ENCODE assay signal across 22 mouse cellular contexts in the genomic region with DNA sequence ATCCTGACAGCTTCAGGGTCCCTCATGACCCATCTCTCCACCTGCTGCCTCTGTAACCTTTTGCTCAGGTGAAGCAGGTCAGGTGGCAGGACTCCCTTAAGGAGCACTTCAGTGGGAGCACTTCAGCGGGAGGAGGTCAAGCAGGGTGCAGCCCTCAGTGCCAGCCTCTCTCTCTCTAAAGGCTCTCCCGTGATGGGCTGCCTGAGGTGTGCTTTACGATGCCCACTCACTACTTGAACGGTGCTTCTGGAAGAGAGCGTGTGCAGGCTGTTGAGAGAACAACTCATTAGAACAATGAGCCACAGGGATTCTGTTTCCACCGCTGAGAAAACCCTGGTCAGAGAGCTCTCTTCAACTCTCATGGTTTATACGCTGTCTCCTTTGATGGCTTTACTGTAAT.
DNase-seq lines count a peak whose midpoint lies in the region; ATAC-seq and TF ChIP-seq lines count a peak whose summit lies in the region.
"Had no signal": no experiment of that assay in that cellular context is flagged by ENCODE, and none has a peak within 500 bp of the region (broad histone marks: within the 10 kb centered on the region; RNA-seq: fewer than 3 reads in every experiment).

No protein-coding gene starts in this region.

- H3K36me3 ChIP-seq in heart, embryonic 12.5 days = no peaks in the 10 kb centered on the region
- peaks cover 5% of the 10 kb centered on the region for H3K36me3 ChIP-seq in hindbrain, embryonic 14.5 days (replicated peaks; ENCODE audit: control insufficient read depth, insufficient read depth)
- no peaks in the 10 kb centered on the region; the same call in 1 of the 2 replicates for H3K36me3 ChIP-seq in hindbrain, postnatal 0 days (ENCODE audit: insufficient read depth, low read length)
- no peaks in the 10 kb centered on the region; the same call in 1 of the 2 replicates for H3K36me3 ChIP-seq in midbrain, embryonic 14.5 days (ENCODE audit: control insufficient read depth, insufficient read depth, low read length)
- no peaks in the 10 kb centered on the region for H3K36me3 ChIP-seq in midbrain, embryonic 16.5 days (ENCODE audit: control insufficient read depth, insufficient read depth, low read length)
- H3K36me3 ChIP-seq: embryonic facial prominence, embryonic 12.5 days; forebrain, embryonic 15.5 days; heart, embryonic 13.5 days; intestine, embryonic 15.5 days had no signal

- no peak overlapping the region for H3K9ac ChIP-seq in heart, embryonic 12.5 days
- no peak overlapping the region for H3K9ac ChIP-seq in hindbrain, embryonic 14.5 days
- H3K9ac ChIP-seq in hindbrain, postnatal 0 days (replicated peaks; ENCODE audit: low read length) = no peak overlapping the region
- H3K9ac ChIP-seq in midbrain, embryonic 14.5 days (replicated peaks; ENCODE audit: low read length) = no peak overlapping the region
- H3K9ac ChIP-seq in midbrain, embryonic 16.5 days (ENCODE audit: low read depth, low read length) = no peak overlapping the region
- H3K9ac ChIP-seq: embryonic facial prominence, embryonic 12.5 days; forebrain, embryonic 15.5 days; heart, embryonic 13.5 days; intestine, embryonic 15.5 days had no signal

- H3K4me3 ChIP-seq in heart, embryonic 12.5 days = no peak overlapping the region
- no peak overlapping the region for H3K4me3 ChIP-seq in hindbrain, embryonic 14.5 days (replicated peaks; ENCODE audit: low read length)
- H3K4me3 ChIP-seq in hindbrain, postnatal 0 days (ENCODE audit: low read length) = no peak overlapping the region
- no peak overlapping the region for H3K4me3 ChIP-seq in midbrain, embryonic 14.5 days (replicated peaks; ENCODE audit: low read depth, low read length)
- H3K4me3 ChIP-seq in midbrain, embryonic 16.5 days (ENCODE audit: low read depth, low read length) = no peak overlapping the region
- H3K4me3 ChIP-seq: embryonic facial prominence, embryonic 12.5 days; forebrain, embryonic 15.5 days; heart, embryonic 13.5 days; intestine, embryonic 15.5 days had no signal

- whole genome bisulfite sequencing in heart, embryonic 12.5 days = 69% methylated on average over 7 of the region's 7 CpGs
- 46% methylated on average over 7 of the region's 7 CpGs for WGBS in hindbrain, embryonic 14.5 days
- 53% methylated on average over 7 of the region's 7 CpGs for WGBS in hindbrain, postnatal 0 days
- WGBS in midbrain, embryonic 14.5 days = 50% methylated on average over 7 of the region's 7 CpGs
- 37% methylated on average over 7 of the region's 7 CpGs for WGBS in midbrain, embryonic 16.5 days

- no peak for ATAC-seq in heart, embryonic 12.5 days (ENCODE audit: insufficient number of reproducible peaks, low FRiP score)
- ATAC-seq in hindbrain, embryonic 14.5 days (ENCODE audit: low FRiP score) = no peak
- no peak for ATAC-seq in hindbrain, postnatal 0 days
- ATAC-seq in midbrain, embryonic 14.5 days (ENCODE audit: low FRiP score, low TSS enrichment) = no peak
- ATAC-seq in midbrain, embryonic 16.5 days = no peak
- ATAC-seq: activated CD4-positive, CD25-positive, alpha-beta regulatory T cell, adult 4 months; forebrain, embryonic 15.5 days; intestine, embryonic 15.5 days; Patski had no signal

- H3K27me3 ChIP-seq in heart, embryonic 12.5 days (replicated peaks) = no peaks in the 10 kb centered on the region
- no peaks in the 10 kb centered on the region for H3K27me3 ChIP-seq in hindbrain, embryonic 14.5 days (ENCODE audit: control insufficient read depth, insufficient read depth, low read length)
- H3K27me3 ChIP-seq in hindbrain, postnatal 0 days (ENCODE audit: insufficient read depth, low read length) = no peaks in the 10 kb centered on the region
- H3K27me3 ChIP-seq in midbrain, embryonic 14.5 days (ENCODE audit: control insufficient read depth, insufficient read depth, low read length) = no peaks in the 10 kb centered on the region
- no peaks in the 10 kb centered on the region for H3K27me3 ChIP-seq in midbrain, embryonic 16.5 days (ENCODE audit: control insufficient read depth, insufficient read depth, low read depth, low read length)
- H3K27me3 ChIP-seq: CH12.LX; forebrain, embryonic 15.5 days; heart, embryonic 13.5 days; intestine, embryonic 15.5 days had no signal

- H3K4me2 ChIP-seq in heart, embryonic 12.5 days = no peak overlapping the region
- no peak overlapping the region for H3K4me2 ChIP-seq in hindbrain, embryonic 14.5 days (replicated peaks)
- H3K4me2 ChIP-seq in hindbrain, postnatal 0 days (ENCODE audit: low read depth, low read length) = no peak overlapping the region
- no peak overlapping the region for H3K4me2 ChIP-seq in midbrain, embryonic 14.5 days (ENCODE audit: low read length)
- H3K4me2 ChIP-seq in midbrain, embryonic 16.5 days (ENCODE audit: low read length) = no peak overlapping the region
- H3K4me2 ChIP-seq: embryonic facial prominence, embryonic 12.5 days; forebrain, embryonic 15.5 days; heart, embryonic 13.5 days; intestine, embryonic 15.5 days had no signal

- H3K27ac ChIP-seq in heart, embryonic 12.5 days (ENCODE audit: poor library complexity, severe bottlenecking) = no peak overlapping the region
- peak overlapping the region; percentile 41; the same call in 1 of the 2 replicates for H3K27ac ChIP-seq in hindbrain, embryonic 14.5 days
- no peak overlapping the region for H3K27ac ChIP-seq in hindbrain, postnatal 0 days
- peak overlapping the region; percentile 66 for H3K27ac ChIP-seq in midbrain, embryonic 14.5 days (replicated peaks; ENCODE audit: low read depth, low read length)
- H3K27ac ChIP-seq in midbrain, embryonic 16.5 days (ENCODE audit: low read length) = 0 out of 2 replicates have a peak overlapping the region, but pooled peaks have one; percentile 43
- H3K27ac ChIP-seq: embryonic facial prominence, embryonic 12.5 days; forebrain, embryonic 15.5 days; heart, embryonic 13.5 days; intestine, embryonic 15.5 days had no signal

- no peaks in the 10 kb centered on the region for H3K9me3 ChIP-seq in heart, embryonic 12.5 days (replicated peaks)
- H3K9me3 ChIP-seq in hindbrain, embryonic 14.5 days (ENCODE audit: control insufficient read depth, low read length) = no peaks in the 10 kb centered on the region
- no peaks in the 10 kb centered on the region for H3K9me3 ChIP-seq in hindbrain, postnatal 0 days (ENCODE audit: low read length)
- H3K9me3 ChIP-seq in midbrain, embryonic 14.5 days (ENCODE audit: control insufficient read depth, low read length) = no peaks in the 10 kb centered on the region
- H3K9me3 ChIP-seq in midbrain, embryonic 16.5 days (replicated peaks; ENCODE audit: control insufficient read depth, low read length, poor library complexity, severe bottlenecking) = no peaks in the 10 kb centered on the region
- H3K9me3 ChIP-seq: embryonic facial prominence, embryonic 12.5 days; forebrain, embryonic 15.5 days; heart, embryonic 13.5 days; intestine, embryonic 15.5 days had no signal

- no peak for TF ChIP-seq CTCF in hindbrain, postnatal 0 days (IDR thresholded peaks at IDR 0.05; ENCODE audit: low read depth)

- no peaks in the 10 kb centered on the region for H3K4me1 ChIP-seq in heart, embryonic 12.5 days (replicated peaks)
- peaks cover 24% of the 10 kb centered on the region for H3K4me1 ChIP-seq in hindbrain, embryonic 14.5 days (replicated peaks; ENCODE audit: control insufficient read depth, insufficient read depth, low read length)
- peaks cover 4% of the 10 kb centered on the region; the same call in 1 of the 2 replicates for H3K4me1 ChIP-seq in hindbrain, postnatal 0 days (ENCODE audit: insufficient read depth, low read length)
- peaks cover 32% of the 10 kb centered on the region for H3K4me1 ChIP-seq in midbrain, embryonic 14.5 days (ENCODE audit: control insufficient read depth, insufficient read depth, low read length)
- peaks cover 23% of the 10 kb centered on the region for H3K4me1 ChIP-seq in midbrain, embryonic 16.5 days (ENCODE audit: control insufficient read depth, insufficient read depth, low read length)
- H3K4me1 ChIP-seq: embryonic facial prominence, embryonic 12.5 days; heart, embryonic 13.5 days; intestine, embryonic 15.5 days had no signal

- peak; percentile 70 for DNase-seq in heart, adult 11 months
- no peak for DNase-seq in hindbrain, embryonic 14.5 days (ENCODE audit: low spot score)
- DNase-seq in hindbrain, postnatal 0 days (ENCODE audit: low spot score) = no peak
- DNase-seq in midbrain, embryonic 14.5 days = peak; percentile 30
- no peak for DNase-seq in layer of hippocampus, postnatal 25 days (ENCODE audit: extremely low spot score in 1 of 2, low spot score in 1 of 2)
- no peak for DNase-seq in urinary bladder, postnatal 4 days (ENCODE audit: low spot score in 2 of 2)
- DNase-seq: adrenal gland, postnatal 14 days; cerebellum, adult 11-12 months; cerebellum, adult 9-10 months; cerebellum, postnatal 25 days; gastrocnemius, postnatal 36 days; heart, adult 18-20 months; heart, postnatal 36 days had no signal

Comparison
In these comparisons a context has a peak if more than half of its experiments do, and no peak if none do; other contexts are left out.
1. H3K27ac ChIP-seq: peak in hindbrain, embryonic 14.5 days (single experiment), midbrain, embryonic 14.5 days (single experiment) and midbrain, embryonic 16.5 days (single experiment); none in heart, embryonic 12.5 days (single experiment) and hindbrain, postnatal 0 days (single experiment).
2. DNase-seq: peak in heart, adult 11 months (single experiment) and midbrain, embryonic 14.5 days (single experiment); none in hindbrain, embryonic 14.5 days (single experiment), hindbrain, postnatal 0 days (single experiment), layer of hippocampus, postnatal 25 days (0 of 2) and urinary bladder, postnatal 4 days (0 of 2).